Mouse (Mus musculus): ENCODE data around the gene Marc2. TPM values are rescaled to one million over a fixed set of nuclear protein-coding genes. Genes with fewer than 3 reads are reported as not detected.

Gene Marc2
- 141 and 144 TPM in 2 replicates for polyA plus RNA-seq (2014; fragmentation: Nextera tagmentation; extraction: Ambion mirVana)

GRCm38 (mm10) chr1:184846092-184846750, at the start of gene Marc2:
Marc2 (minus strand) TSS chr1:184846451.
- peaks cover 14% of the 10 kb centered on the region; the same call in 1 of the 2 replicates for H3K27me3 ChIP-seq (ENCODE audit: control insufficient read depth, insufficient read depth, low read length)
- no peak for ATAC-seq (ENCODE audit: low FRiP score)
- H3K36me3 ChIP-seq (replicated peaks; ENCODE audit: control insufficient read depth, insufficient read depth) = no peaks in the 10 kb centered on the region
- 5% methylated on average over 18 of the region's 18 CpGs for WGBS
- no peak for DNase-seq (ENCODE audit: low spot score)
- peak within 1 kb of the TSS; percentile 60 for H3K4me3 ChIP-seq (replicated peaks; ENCODE audit: low read length)
- peaks cover 21% of the 10 kb centered on the region for H3K4me1 ChIP-seq (replicated peaks; ENCODE audit: control insufficient read depth, insufficient read depth, low read length)
- H3K27ac ChIP-seq = no peak within 1 kb of the TSS
- no peaks in the 10 kb centered on the region for H3K9me3 ChIP-seq (ENCODE audit: control insufficient read depth, low read length)
- H3K4me2 ChIP-seq (replicated peaks) = peak within 1 kb of the TSS; percentile 74
- H3K9ac ChIP-seq = peak within 1 kb of the TSS; percentile 65

GRCm38 (mm10) chr1:184891998-184892397, 45.7 kb upstream of the Marc2 start:
- Histone ChIP-seq H3K4me2 (replicated peaks) (no peak overlapping the region), H3K27ac (no peak overlapping the region), H3K4me1 (replicated peaks; ENCODE audit: control insufficient read depth, insufficient read depth, low read length) (no peaks in the 10 kb centered on the region), H3K4me3 (replicated peaks; ENCODE audit: low read length) (no peak overlapping the region), H3K9me3 (ENCODE audit: control insufficient read depth, low read length) (no peaks in the 10 kb centered on the region), H3K36me3 (replicated peaks; ENCODE audit: control insufficient read depth, insufficient read depth) (peaks cover 10% of the 10 kb centered on the region), H3K9ac (no peak overlapping the region), H3K27me3 (ENCODE audit: control insufficient read depth, insufficient read depth, low read length) (no peaks in the 10 kb centered on the region)
- DNase-seq (ENCODE audit: low spot score) (no peak), ATAC-seq (ENCODE audit: low FRiP score) (no peak)
- WGBS = 79% methylated on average over 3 of the region's 3 CpGs

DNA sequence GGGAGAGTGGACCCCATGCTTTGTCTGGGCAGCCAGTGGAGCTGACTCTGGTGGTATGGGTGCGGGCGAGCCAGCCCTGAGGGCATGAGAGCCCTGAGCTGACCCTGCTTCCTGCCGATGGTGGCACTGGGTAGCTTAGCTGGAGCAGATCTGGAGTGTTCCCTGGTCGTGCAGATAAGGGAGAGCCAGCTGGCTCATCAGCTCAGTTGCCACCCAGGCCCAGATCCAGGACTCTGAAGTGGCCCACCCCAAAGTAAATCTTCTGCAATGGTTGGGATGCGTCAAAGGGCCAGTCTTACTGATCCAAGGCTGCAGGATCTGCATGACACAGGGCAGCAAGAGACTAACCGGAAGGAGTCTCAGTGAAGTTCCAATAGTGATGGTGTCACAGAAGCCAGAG, 43.2 kb upstream of the Marc2 start:
- H3K4me2 ChIP-seq (replicated peaks) = no peak overlapping the region
- H3K36me3 ChIP-seq (replicated peaks; ENCODE audit: control insufficient read depth, insufficient read depth) = no peaks in the 10 kb centered on the region
- ATAC-seq (ENCODE audit: low FRiP score) (no peak), DNase-seq (ENCODE audit: low spot score) (no peak)
- peaks cover under 1% of the 10 kb centered on the region; the same call in 1 of the 2 replicates for H3K27me3 ChIP-seq (ENCODE audit: control insufficient read depth, insufficient read depth, low read length)
- H3K4me3 ChIP-seq (replicated peaks; ENCODE audit: low read length) = no peak overlapping the region
- WGBS = over 99% methylated on average over 6 of the region's 6 CpGs
- no peak overlapping the region for H3K27ac ChIP-seq
- H3K4me1 ChIP-seq (replicated peaks; ENCODE audit: control insufficient read depth, insufficient read depth, low read length) = no peaks in the 10 kb centered on the region
- no peak overlapping the region for H3K9ac ChIP-seq
- no peaks in the 10 kb centered on the region for H3K9me3 ChIP-seq (ENCODE audit: control insufficient read depth, low read length)

- Histone ChIP-seq H3K36me3 (replicated peaks; ENCODE audit: control insufficient read depth, insufficient read depth) (no peaks in the 10 kb centered on the region), H3K9ac (no peak overlapping the region), H3K27me3 (ENCODE audit: control insufficient read depth, insufficient read depth, low read length) (peaks cover 33% of the 10 kb centered on the region), H3K4me1 (replicated peaks; ENCODE audit: control insufficient read depth, insufficient read depth, low read length) (peaks cover 3% of the 10 kb centered on the region; the same call in 1 of the 2 replicates), H3K9me3 (ENCODE audit: control insufficient read depth, low read length) (no peaks in the 10 kb centered on the region), H3K27ac (no peak overlapping the region), H3K4me3 (replicated peaks; ENCODE audit: low read length) (no peak overlapping the region), H3K4me2 (replicated peaks) (no peak overlapping the region)
- WGBS = 68% methylated on average over 1 of the region's 1 CpGs
- ATAC-seq (ENCODE audit: low FRiP score) (no peak), DNase-seq (ENCODE audit: low spot score) (no peak)
Measured at GRCm38 (mm10) chr1:184886160-184886559, 39.9 kb upstream of the Marc2 start.

- peak within 1 kb of the TSS; percentile 39; the same call in 1 of the 2 replicates for H3K9ac ChIP-seq
- no peaks in the 10 kb centered on the region for H3K36me3 ChIP-seq (replicated peaks; ENCODE audit: control insufficient read depth, insufficient read depth)
- peak within 1 kb of the TSS; percentile 37 for H3K4me3 ChIP-seq (replicated peaks; ENCODE audit: low read length)
- ATAC-seq (ENCODE audit: low FRiP score) (no peak; the same call in 1 of the 2 replicates), DNase-seq (ENCODE audit: low spot score) (peak; percentile 28)
- WGBS = 3% methylated on average over 77 of the region's 77 CpGs
- no peaks in the 10 kb centered on the region for H3K9me3 ChIP-seq (ENCODE audit: control insufficient read depth, low read length)
- H3K4me2 ChIP-seq (replicated peaks) = peak within 1 kb of the TSS; percentile 56
- H3K27ac ChIP-seq = no peak within 1 kb of the TSS
- peaks cover 35% of the 10 kb centered on the region for H3K27me3 ChIP-seq (ENCODE audit: control insufficient read depth, insufficient read depth, low read length)
- H3K4me1 ChIP-seq (replicated peaks; ENCODE audit: control insufficient read depth, insufficient read depth, low read length) = peaks cover 3% of the 10 kb centered on the region; the same call in 1 of the 2 replicates
Measured at GRCm38 (mm10) chr1:184882281-184883268, 36.3 kb upstream of the Marc2 start, which contains the start of gene C130074G19Rik. C130074G19Rik (minus strand) TSS chr1:184883218.

- DNase-seq (ENCODE audit: low spot score) (no peak), ATAC-seq (ENCODE audit: low FRiP score) (no peak)
- Histone ChIP-seq H3K4me2 (replicated peaks) (peak overlapping the region; percentile 56), H3K9ac (no peak overlapping the region), H3K4me3 (replicated peaks; ENCODE audit: low read length) (peak overlapping the region; percentile 37; the same call in 1 of the 2 replicates), H3K27ac (no peak overlapping the region), H3K27me3 (ENCODE audit: control insufficient read depth, insufficient read depth, low read length) (peaks cover 35% of the 10 kb centered on the region), H3K4me1 (replicated peaks; ENCODE audit: control insufficient read depth, insufficient read depth, low read length) (peaks cover 3% of the 10 kb centered on the region; the same call in 1 of the 2 replicates), H3K9me3 (ENCODE audit: control insufficient read depth, low read length) (no peaks in the 10 kb centered on the region), H3K36me3 (replicated peaks; ENCODE audit: control insufficient read depth, insufficient read depth) (no peaks in the 10 kb centered on the region)
- WGBS = 69% methylated on average over 7 of the region's 7 CpGs
Measured at GRCm38 (mm10) chr1:184881861-184882260, 35.6 kb upstream of the Marc2 start.

- Histone ChIP-seq H3K9me3 (ENCODE audit: control insufficient read depth, low read length) (no peaks in the 10 kb centered on the region), H3K4me2 (replicated peaks) (no peak overlapping the region), H3K27me3 (ENCODE audit: control insufficient read depth, insufficient read depth, low read length) (peaks cover 35% of the 10 kb centered on the region), H3K4me3 (replicated peaks; ENCODE audit: low read length) (no peak overlapping the region), H3K27ac (no peak overlapping the region), H3K4me1 (replicated peaks; ENCODE audit: control insufficient read depth, insufficient read depth, low read length) (peaks cover 3% of the 10 kb centered on the region; the same call in 1 of the 2 replicates), H3K9ac (no peak overlapping the region), H3K36me3 (replicated peaks; ENCODE audit: control insufficient read depth, insufficient read depth) (no peaks in the 10 kb centered on the region)
- 90% methylated on average over 5 of the region's 5 CpGs for WGBS
- no peak for DNase-seq (ENCODE audit: low spot score)
- ATAC-seq (ENCODE audit: low FRiP score) = no peak
Measured at GRCm38 (mm10) chr1:184881211-184881610, 35.0 kb upstream of the Marc2 start.

DNA sequence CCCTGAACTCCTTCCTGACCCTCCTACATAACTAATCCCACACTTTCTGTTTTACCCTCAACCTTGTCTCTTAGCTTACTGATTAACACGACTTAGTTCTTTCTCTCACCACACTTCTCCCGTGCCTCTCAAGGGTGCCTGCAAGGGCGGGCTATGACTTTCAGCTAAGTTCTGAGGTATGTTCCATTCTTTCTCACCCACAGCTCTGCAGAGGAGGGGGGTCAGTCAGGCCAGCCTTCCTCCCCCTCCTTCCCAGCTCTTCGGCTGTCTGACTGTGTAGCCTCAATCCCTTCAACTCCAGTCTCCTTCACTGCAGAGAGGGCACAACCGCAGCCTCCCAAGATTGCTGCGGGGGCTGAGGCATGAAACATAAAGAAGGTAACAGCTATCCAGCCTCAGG, 32.6 kb upstream of the Marc2 start:
- H3K36me3 ChIP-seq (replicated peaks; ENCODE audit: control insufficient read depth, insufficient read depth) = no peaks in the 10 kb centered on the region
- no peak for ATAC-seq (ENCODE audit: low FRiP score)
- no peak for DNase-seq (ENCODE audit: low spot score)
- no peak overlapping the region for H3K27ac ChIP-seq
- H3K9me3 ChIP-seq (ENCODE audit: control insufficient read depth, low read length) = no peaks in the 10 kb centered on the region
- H3K9ac ChIP-seq = no peak overlapping the region
- H3K4me3 ChIP-seq (replicated peaks; ENCODE audit: low read length) = no peak overlapping the region
- peaks cover 29% of the 10 kb centered on the region for H3K27me3 ChIP-seq (ENCODE audit: control insufficient read depth, insufficient read depth, low read length)
- H3K4me1 ChIP-seq (replicated peaks; ENCODE audit: control insufficient read depth, insufficient read depth, low read length) = peaks cover 3% of the 10 kb centered on the region; the same call in 1 of the 2 replicates
- WGBS = 73% methylated on average over 6 of the region's 6 CpGs
- H3K4me2 ChIP-seq (replicated peaks) = no peak overlapping the region

GRCm38 (mm10) chr1:184877306-184877705, 31.1 kb upstream of the Marc2 start:
- Histone ChIP-seq H3K9ac (no peak overlapping the region), H3K4me2 (replicated peaks) (no peak overlapping the region), H3K9me3 (ENCODE audit: control insufficient read depth, low read length) (no peaks in the 10 kb centered on the region), H3K4me3 (replicated peaks; ENCODE audit: low read length) (no peak overlapping the region), H3K36me3 (replicated peaks; ENCODE audit: control insufficient read depth, insufficient read depth) (no peaks in the 10 kb centered on the region), H3K27ac (no peak overlapping the region), H3K27me3 (ENCODE audit: control insufficient read depth, insufficient read depth, low read length) (peaks cover 13% of the 10 kb centered on the region), H3K4me1 (replicated peaks; ENCODE audit: control insufficient read depth, insufficient read depth, low read length) (no peaks in the 10 kb centered on the region)
- ATAC-seq (ENCODE audit: low FRiP score) (no peak), DNase-seq (ENCODE audit: low spot score) (no peak)
- WGBS = 81% methylated on average over 2 of the region's 2 CpGs
